Mouse (Mus musculus): ENCODE measurements around the gene Dnah6. TPM values are rescaled to one million over a fixed set of nuclear protein-coding genes. Genes with fewer than 3 reads are reported as not detected.

Gene Dnah6
- polyA plus RNA-seq, 1 experiment from 2014 or later = 0.06 TPM

- no peaks in the 10 kb centered on the region for H3K36me3 ChIP-seq
- no peak for ATAC-seq (ENCODE audit: insufficient number of reproducible peaks, low FRiP score, low TSS enrichment, low read depth)
- H3K4me2 ChIP-seq = no peak overlapping the region
- H3K4me1 ChIP-seq = no peaks in the 10 kb centered on the region
- H3K4me3 ChIP-seq = no peak overlapping the region
- no peak overlapping the region for H3K27ac ChIP-seq
- H3K9me3 ChIP-seq = no peaks in the 10 kb centered on the region
- no peaks in the 10 kb centered on the region for H3K27me3 ChIP-seq
- 89% methylated on average over 6 of the region's 6 CpGs for WGBS
- no peak overlapping the region for H3K9ac ChIP-seq
Observed at GRCm38 (mm10) chr6:73055347-73055746, 166.1 kb downstream of the Dnah6 start.

- no peak for ATAC-seq (ENCODE audit: insufficient number of reproducible peaks, low FRiP score, low TSS enrichment, low read depth)
- WGBS = 91% methylated on average over 6 of the region's 6 CpGs
- H3K4me3 ChIP-seq = no peak overlapping the region
- no peak overlapping the region for H3K27ac ChIP-seq
- no peaks in the 10 kb centered on the region for H3K9me3 ChIP-seq
- H3K4me1 ChIP-seq = no peaks in the 10 kb centered on the region
- no peaks in the 10 kb centered on the region for H3K36me3 ChIP-seq
- H3K9ac ChIP-seq = no peak overlapping the region
- H3K4me2 ChIP-seq = no peak overlapping the region
- H3K27me3 ChIP-seq = no peaks in the 10 kb centered on the region
Observed at GRCm38 (mm10) chr6:73054807-73055206, 166.6 kb downstream of the Dnah6 start.

- 86% methylated on average over 9 of the region's 9 CpGs for WGBS
Observed at GRCm38 (mm10) chr6:73053526-73053925, 167.9 kb downstream of the Dnah6 start.

GRCm38 (mm10) chr6:73047259-73047658 is 174.2 kb downstream of the Dnah6 start:
- Histone ChIP-seq H3K4me3 (no peak overlapping the region), H3K9ac (no peak overlapping the region), H3K36me3 (no peaks in the 10 kb centered on the region), H3K4me1 (0 out of 2 replicates have a peak, but pooled peaks cover 2% of the 10 kb centered on the region), H3K9me3 (no peaks in the 10 kb centered on the region), H3K4me2 (no peak overlapping the region), H3K27me3 (no peaks in the 10 kb centered on the region), H3K27ac (no peak overlapping the region)
- WGBS = 68% methylated on average over 7 of the region's 7 CpGs
- ATAC-seq (ENCODE audit: insufficient number of reproducible peaks, low FRiP score, low TSS enrichment, low read depth) = no peak

More at GRCm38 (mm10) chr6:73053526-73053925, 167.9 kb downstream of the Dnah6 start:
- H3K27me3 ChIP-seq = no peaks in the 10 kb centered on the region
- H3K36me3 ChIP-seq = no peaks in the 10 kb centered on the region
- H3K9ac ChIP-seq = no peak overlapping the region
- no peaks in the 10 kb centered on the region for H3K9me3 ChIP-seq
- no peaks in the 10 kb centered on the region for H3K4me1 ChIP-seq
- ATAC-seq (ENCODE audit: insufficient number of reproducible peaks, low FRiP score, low TSS enrichment, low read depth) = no peak
- no peak overlapping the region for H3K4me2 ChIP-seq
- H3K4me3 ChIP-seq = no peak overlapping the region
- no peak overlapping the region for H3K27ac ChIP-seq

- 74% methylated on average over 3 of the region's 3 CpGs for WGBS
Observed at GRCm38 (mm10) chr6:73045944-73046343, 175.5 kb downstream of the Dnah6 start.

GRCm38 (mm10) chr6:73042278-73042677 is 179.2 kb downstream of the Dnah6 start:
- no peaks in the 10 kb centered on the region for H3K27me3 ChIP-seq
- 0 out of 2 replicates have a peak, but pooled peaks cover 2% of the 10 kb centered on the region for H3K4me1 ChIP-seq
- H3K4me2 ChIP-seq = no peak overlapping the region
- 75% methylated on average over 6 of the region's 6 CpGs for WGBS
- no peak overlapping the region for H3K27ac ChIP-seq
- no peaks in the 10 kb centered on the region for H3K9me3 ChIP-seq
- no peak for ATAC-seq (ENCODE audit: insufficient number of reproducible peaks, low FRiP score, low TSS enrichment, low read depth)
- H3K36me3 ChIP-seq = no peaks in the 10 kb centered on the region
- no peak overlapping the region for H3K4me3 ChIP-seq
- H3K9ac ChIP-seq = no peak overlapping the region

More at GRCm38 (mm10) chr6:73045944-73046343, 175.5 kb downstream of the Dnah6 start:
- Histone ChIP-seq H3K4me2 (no peak overlapping the region), H3K9me3 (no peaks in the 10 kb centered on the region), H3K4me1 (0 out of 2 replicates have a peak, but pooled peaks cover 2% of the 10 kb centered on the region), H3K27me3 (no peaks in the 10 kb centered on the region), H3K27ac (no peak overlapping the region), H3K9ac (no peak overlapping the region), H3K36me3 (no peaks in the 10 kb centered on the region), H3K4me3 (no peak overlapping the region)
- ATAC-seq (ENCODE audit: insufficient number of reproducible peaks, low FRiP score, low TSS enrichment, low read depth) = no peak

GRCm38 (mm10) chr6:73038291-73038690 is 183.2 kb downstream of the Dnah6 start:
- Histone ChIP-seq H3K27me3 (no peaks in the 10 kb centered on the region), H3K9me3 (no peaks in the 10 kb centered on the region), H3K4me1 (no peaks in the 10 kb centered on the region), H3K9ac (no peak overlapping the region), H3K4me2 (no peak overlapping the region), H3K4me3 (no peak overlapping the region), H3K27ac (no peak overlapping the region), H3K36me3 (no peaks in the 10 kb centered on the region)
- WGBS = 70% methylated on average over 2 of the region's 2 CpGs
- ATAC-seq (ENCODE audit: insufficient number of reproducible peaks, low FRiP score, low TSS enrichment, low read depth) = no peak

GRCm38 (mm10) chr6:73028853-73029252 is 192.6 kb downstream of the Dnah6 start:
- no peaks in the 10 kb centered on the region for H3K9me3 ChIP-seq
- no peak overlapping the region for H3K4me3 ChIP-seq
- H3K27me3 ChIP-seq = no peaks in the 10 kb centered on the region
- peaks cover 8% of the 10 kb centered on the region for H3K4me1 ChIP-seq
- no peak overlapping the region for H3K27ac ChIP-seq
- no peak overlapping the region for H3K4me2 ChIP-seq
- 95% methylated on average over 3 of the region's 3 CpGs for WGBS
- no peak for ATAC-seq (ENCODE audit: insufficient number of reproducible peaks, low FRiP score, low TSS enrichment, low read depth)
- H3K36me3 ChIP-seq = no peaks in the 10 kb centered on the region
- no peak overlapping the region for H3K9ac ChIP-seq

- WGBS = 64% methylated on average over 4 of the region's 4 CpGs
Observed at GRCm38 (mm10) chr6:73027881-73028280, 193.6 kb downstream of the Dnah6 start.

GRCm38 (mm10) chr6:73026898-73027297 is 194.6 kb downstream of the Dnah6 start:
- no peaks in the 10 kb centered on the region for H3K9me3 ChIP-seq
- no peak overlapping the region for H3K4me3 ChIP-seq
- H3K4me2 ChIP-seq = no peak overlapping the region
- WGBS = 26% methylated on average over 6 of the region's 6 CpGs
- H3K27ac ChIP-seq = no peak overlapping the region
- ATAC-seq (ENCODE audit: insufficient number of reproducible peaks, low FRiP score, low TSS enrichment, low read depth) = no peak
- H3K27me3 ChIP-seq = no peaks in the 10 kb centered on the region
- H3K36me3 ChIP-seq = no peaks in the 10 kb centered on the region
- H3K4me1 ChIP-seq = peaks cover 8% of the 10 kb centered on the region
- H3K9ac ChIP-seq = no peak overlapping the region

More at GRCm38 (mm10) chr6:73027881-73028280, 193.6 kb downstream of the Dnah6 start:
- H3K27me3 ChIP-seq = no peaks in the 10 kb centered on the region
- no peak overlapping the region for H3K4me2 ChIP-seq
- H3K27ac ChIP-seq = no peak overlapping the region
- peaks cover 8% of the 10 kb centered on the region for H3K4me1 ChIP-seq
- no peaks in the 10 kb centered on the region for H3K36me3 ChIP-seq
- no peak for ATAC-seq (ENCODE audit: insufficient number of reproducible peaks, low FRiP score, low TSS enrichment, low read depth)
- no peaks in the 10 kb centered on the region for H3K9me3 ChIP-seq
- no peak overlapping the region for H3K9ac ChIP-seq
- no peak overlapping the region for H3K4me3 ChIP-seq

- Histone ChIP-seq H3K4me1 (no peaks in the 10 kb centered on the region), H3K4me3 (no peak overlapping the region), H3K9ac (no peak overlapping the region), H3K36me3 (no peaks in the 10 kb centered on the region), H3K9me3 (no peaks in the 10 kb centered on the region), H3K4me2 (no peak overlapping the region), H3K27me3 (no peaks in the 10 kb centered on the region), H3K27ac (no peak overlapping the region)
- ATAC-seq (ENCODE audit: insufficient number of reproducible peaks, low FRiP score, low TSS enrichment, low read depth) = no peak
- WGBS = 5% methylated on average over 3 of the region's 3 CpGs
Observed at GRCm38 (mm10) chr6:73020061-73020460, 201.4 kb downstream of the Dnah6 start.

GRCm38 (mm10) chr6:73018725-73019280 is 202.6 kb downstream of the Dnah6 start:
- Histone ChIP-seq H3K4me2 (no peak overlapping the region), H3K27ac (no peak overlapping the region), H3K9me3 (no peaks in the 10 kb centered on the region), H3K4me3 (no peak overlapping the region), H3K9ac (no peak overlapping the region), H3K27me3 (no peaks in the 10 kb centered on the region), H3K4me1 (peaks cover 3% of the 10 kb centered on the region), H3K36me3 (no peaks in the 10 kb centered on the region)
- WGBS = 82% methylated on average over 10 of the region's 10 CpGs
- ATAC-seq (ENCODE audit: insufficient number of reproducible peaks, low FRiP score, low TSS enrichment, low read depth) = no peak
